Mouse (Mus musculus): ENCODE results near the gene Nln.

GRCm38 (mm10) chr13:104035651-104036050 is 73.8 kb downstream of the Nln start:
- no peak for TF ChIP-seq POLR2A (IDR thresholded peaks at IDR 0.05; ENCODE audit: borderline replicate concordance, low read depth, low read length)
- no peak for TF ChIP-seq CTCF (IDR thresholded peaks at IDR 0.05; ENCODE audit: low read depth, low read length)

Data from bone marrow macrophage, adult 2 months (primary cell).